Mouse (Mus musculus): ENCODE data around the gene Cftr. TPM values are rescaled to one million over a fixed set of nuclear protein-coding genes. Genes with fewer than 3 reads are reported as not detected.

The Cftr gene
- polyA plus RNA-seq, 1 experiment from 2014 or later: 3.3 TPM

DNA sequence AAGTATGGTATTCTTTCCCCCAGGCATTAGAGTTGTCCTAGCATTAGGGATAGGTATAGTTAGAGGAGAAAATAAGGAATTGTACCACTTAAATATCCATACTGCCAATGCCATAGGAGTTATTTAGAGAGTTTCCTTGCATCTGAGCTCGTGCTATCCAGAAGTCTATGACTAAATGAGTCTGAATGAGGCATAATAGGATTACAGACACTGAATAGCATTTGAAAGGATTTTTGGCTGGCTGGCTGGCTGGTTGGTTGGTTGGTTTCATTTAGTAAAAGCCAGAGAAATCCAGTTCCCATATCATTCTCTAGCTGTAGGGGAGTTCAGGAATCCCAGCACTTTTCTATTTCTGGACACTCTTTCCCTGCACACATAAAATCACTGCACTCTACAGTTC is 76.0 kb downstream of the Cftr start:
- H3K4me2 ChIP-seq (ENCODE audit: low read length): no peak overlapping the region
- no peak overlapping the region for H3K4me3 ChIP-seq (replicated peaks; ENCODE audit: low read depth, low read length)
- H3K9ac ChIP-seq (ENCODE audit: low read depth, low read length): no peak overlapping the region
- 67% methylated on average over 1 of the region's 1 CpGs for WGBS
- H3K27ac ChIP-seq: no peak overlapping the region
- H3K4me1 ChIP-seq (replicated peaks; ENCODE audit: insufficient read depth, low read length): no peaks in the 10 kb centered on the region
- DNase-seq (ENCODE audit: low spot score) (no peak), ATAC-seq (replicated peaks; ENCODE audit: low FRiP score, low read depth) (no peak)
- no peaks in the 10 kb centered on the region for H3K9me3 ChIP-seq (replicated peaks; ENCODE audit: low read length)
- no peaks in the 10 kb centered on the region for H3K27me3 ChIP-seq (ENCODE audit: insufficient read depth, low read length)
- TF ChIP-seq CTCF (IDR thresholded peaks at IDR 0.05; ENCODE audit: low read depth): no peak
- no peaks in the 10 kb centered on the region for H3K36me3 ChIP-seq (ENCODE audit: insufficient read depth, low read length)

DNA sequence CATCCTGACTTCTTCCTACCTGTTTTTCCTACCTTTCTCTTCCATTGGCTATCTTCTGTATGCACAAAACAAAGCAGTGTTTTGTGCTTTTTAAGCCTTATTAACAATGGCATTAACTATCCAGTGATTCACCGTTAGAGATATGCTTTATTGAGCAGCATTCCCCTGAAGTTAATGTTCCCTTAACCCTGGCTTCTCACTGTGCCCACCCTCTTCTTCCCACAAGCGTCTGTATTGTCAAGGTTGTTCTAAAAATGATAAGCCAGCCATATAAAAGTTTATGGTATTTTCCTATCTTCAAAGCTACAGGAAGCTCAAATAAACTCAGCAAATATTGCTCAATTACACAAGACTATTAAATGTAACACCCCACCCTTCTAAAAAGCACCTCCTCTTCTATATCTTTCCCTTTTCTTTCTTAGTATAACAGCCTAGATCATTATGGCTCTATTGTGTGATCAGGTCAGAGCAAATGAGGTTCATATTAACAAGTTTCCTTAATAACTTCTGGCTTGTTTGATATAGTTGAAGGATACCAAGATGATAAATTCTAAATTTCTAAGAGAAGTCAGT is 77.5 kb downstream of the Cftr start:
- H3K36me3 ChIP-seq (ENCODE audit: insufficient read depth, low read length): no peaks in the 10 kb centered on the region
- H3K9me3 ChIP-seq (replicated peaks; ENCODE audit: low read length): no peaks in the 10 kb centered on the region
- no peak for ATAC-seq (replicated peaks; ENCODE audit: low FRiP score, low read depth)
- no peak overlapping the region for H3K27ac ChIP-seq
- WGBS: 28% methylated on average over 2 of the region's 2 CpGs
- no peak for TF ChIP-seq CTCF (IDR thresholded peaks at IDR 0.05; ENCODE audit: low read depth)
- H3K4me1 ChIP-seq (replicated peaks; ENCODE audit: insufficient read depth, low read length): no peaks in the 10 kb centered on the region
- no peak for DNase-seq (ENCODE audit: low spot score)
- H3K4me2 ChIP-seq (ENCODE audit: low read length): no peak overlapping the region
- H3K9ac ChIP-seq (ENCODE audit: low read depth, low read length): no peak overlapping the region
- no peaks in the 10 kb centered on the region for H3K27me3 ChIP-seq (ENCODE audit: insufficient read depth, low read length)
- no peak overlapping the region for H3K4me3 ChIP-seq (replicated peaks; ENCODE audit: low read depth, low read length)

DNA sequence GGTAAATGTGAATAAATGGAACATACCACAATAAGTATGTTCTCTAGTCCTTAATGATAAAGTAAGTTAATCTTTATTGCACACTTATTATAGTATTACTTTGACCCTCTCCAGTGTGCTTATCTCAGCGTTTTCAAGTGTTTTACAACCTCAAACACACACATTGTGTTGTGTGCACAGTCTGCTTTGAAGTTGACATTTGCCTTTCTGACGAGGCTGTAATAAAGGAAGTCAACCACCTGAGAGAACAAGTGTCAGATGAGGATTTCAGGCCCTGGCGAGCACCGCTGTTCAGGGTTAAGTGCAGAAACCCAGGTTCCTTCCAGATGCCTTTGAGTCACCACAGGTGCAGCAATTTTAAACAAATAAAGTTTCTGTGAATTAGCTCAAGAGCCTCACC is 78.0 kb downstream of the Cftr start:
- no peaks in the 10 kb centered on the region for H3K9me3 ChIP-seq (replicated peaks; ENCODE audit: low read length)
- DNase-seq (ENCODE audit: low spot score) (no peak), ATAC-seq (replicated peaks; ENCODE audit: low FRiP score, low read depth) (no peak)
- no peaks in the 10 kb centered on the region for H3K27me3 ChIP-seq (ENCODE audit: insufficient read depth, low read length)
- no peak for TF ChIP-seq CTCF (IDR thresholded peaks at IDR 0.05; ENCODE audit: low read depth)
- no peak overlapping the region for H3K4me3 ChIP-seq (replicated peaks; ENCODE audit: low read depth, low read length)
- no peaks in the 10 kb centered on the region for H3K4me1 ChIP-seq (replicated peaks; ENCODE audit: insufficient read depth, low read length)
- no peak overlapping the region for H3K27ac ChIP-seq
- WGBS: 16% methylated on average over 4 of the region's 4 CpGs
- H3K4me2 ChIP-seq (ENCODE audit: low read length): no peak overlapping the region
- no peaks in the 10 kb centered on the region for H3K36me3 ChIP-seq (ENCODE audit: insufficient read depth, low read length)
- H3K9ac ChIP-seq (ENCODE audit: low read depth, low read length): no peak overlapping the region

DNA sequence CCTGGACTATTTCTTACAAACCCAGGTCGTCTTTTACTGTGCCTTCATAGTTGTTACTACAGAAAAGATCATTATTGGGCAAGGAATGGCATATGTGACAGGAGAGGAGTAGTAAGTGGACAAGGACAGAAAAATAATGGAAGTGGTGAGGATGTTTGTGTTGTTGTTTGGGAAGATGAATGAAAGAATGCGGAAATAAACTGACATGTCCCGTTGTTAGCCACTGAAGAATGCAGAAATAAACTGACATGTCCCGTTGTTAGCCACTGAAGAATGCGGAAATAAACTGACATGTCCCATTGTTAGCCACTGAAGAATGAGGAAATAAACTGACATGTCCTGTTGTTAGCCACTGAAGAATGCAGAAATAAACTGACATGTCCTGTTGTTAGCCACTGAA is 84.1 kb downstream of the Cftr start:
- Histone ChIP-seq H3K4me2 (ENCODE audit: low read length) (no peak overlapping the region), H3K9me3 (replicated peaks; ENCODE audit: low read length) (no peaks in the 10 kb centered on the region), H3K9ac (ENCODE audit: low read depth, low read length) (no peak overlapping the region), H3K27me3 (ENCODE audit: insufficient read depth, low read length) (no peaks in the 10 kb centered on the region), H3K36me3 (ENCODE audit: insufficient read depth, low read length) (no peaks in the 10 kb centered on the region), H3K27ac (no peak overlapping the region), H3K4me3 (replicated peaks; ENCODE audit: low read depth, low read length) (no peak overlapping the region), H3K4me1 (replicated peaks; ENCODE audit: insufficient read depth, low read length) (no peaks in the 10 kb centered on the region)
- WGBS: 68% methylated on average over 5 of the region's 5 CpGs
- ATAC-seq (replicated peaks; ENCODE audit: low FRiP score, low read depth): no peak
- TF ChIP-seq CTCF (IDR thresholded peaks at IDR 0.05; ENCODE audit: low read depth): no peak
- DNase-seq (ENCODE audit: low spot score): no peak

DNA sequence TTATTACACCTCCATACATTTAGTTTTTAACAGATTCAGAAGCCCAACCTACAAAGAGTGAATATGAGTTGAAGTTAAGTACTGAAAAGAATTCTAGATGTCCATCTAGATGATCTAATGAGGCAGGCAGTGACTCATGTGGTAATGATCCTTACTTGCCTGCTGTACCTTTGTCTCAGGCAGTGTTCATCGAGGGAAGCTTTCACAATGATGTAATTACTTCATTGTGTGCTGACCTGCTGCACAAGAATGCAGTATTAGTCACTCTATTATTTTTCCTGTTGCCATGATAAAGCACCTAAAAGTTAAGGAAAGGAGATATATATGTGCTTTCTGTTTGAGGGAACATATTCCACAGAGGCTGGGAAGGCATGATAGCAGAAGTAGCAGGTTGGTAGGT is 100.5 kb downstream of the Cftr start:
- WGBS: 26% methylated on average over 1 of the region's 1 CpGs
- Histone ChIP-seq H3K4me1 (replicated peaks; ENCODE audit: insufficient read depth, low read length) (no peaks in the 10 kb centered on the region), H3K9me3 (replicated peaks; ENCODE audit: low read length) (no peaks in the 10 kb centered on the region), H3K4me3 (replicated peaks; ENCODE audit: low read depth, low read length) (no peak overlapping the region), H3K36me3 (ENCODE audit: insufficient read depth, low read length) (no peaks in the 10 kb centered on the region), H3K27me3 (ENCODE audit: insufficient read depth, low read length) (no peaks in the 10 kb centered on the region), H3K27ac (no peak overlapping the region), H3K4me2 (ENCODE audit: low read length) (no peak overlapping the region), H3K9ac (ENCODE audit: low read depth, low read length) (no peak overlapping the region)
- DNase-seq (ENCODE audit: low spot score) (no peak), ATAC-seq (replicated peaks; ENCODE audit: low FRiP score, low read depth) (no peak)
- TF ChIP-seq CTCF (IDR thresholded peaks at IDR 0.05; ENCODE audit: low read depth): no peak

DNA sequence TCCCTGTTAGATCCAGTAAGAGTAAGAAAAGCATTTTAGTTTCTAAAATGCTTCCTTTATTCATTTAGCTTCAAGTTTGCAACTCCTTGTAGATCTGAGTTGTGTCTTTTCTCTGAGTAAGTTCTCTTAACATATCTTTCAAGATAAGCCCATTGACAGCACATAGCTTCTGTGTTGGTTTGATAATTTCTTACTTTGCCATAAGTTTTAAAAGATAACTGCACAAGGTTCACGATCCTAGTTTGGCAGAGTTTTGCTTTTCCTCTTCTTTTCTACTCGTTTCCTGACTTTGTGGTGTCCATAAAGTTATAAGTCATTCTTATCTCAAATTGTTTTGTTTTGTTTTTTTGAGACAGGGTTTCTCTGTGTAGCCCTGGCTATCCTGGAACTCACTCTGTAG is 130.3 kb downstream of the Cftr start:
- Histone ChIP-seq H3K27ac (no peak overlapping the region), H3K4me3 (replicated peaks; ENCODE audit: low read depth, low read length) (no peak overlapping the region), H3K36me3 (ENCODE audit: insufficient read depth, low read length) (no peaks in the 10 kb centered on the region), H3K27me3 (ENCODE audit: insufficient read depth, low read length) (no peaks in the 10 kb centered on the region), H3K4me2 (ENCODE audit: low read length) (no peak overlapping the region), H3K9ac (ENCODE audit: low read depth, low read length) (no peak overlapping the region), H3K4me1 (replicated peaks; ENCODE audit: insufficient read depth, low read length) (no peaks in the 10 kb centered on the region), H3K9me3 (replicated peaks; ENCODE audit: low read length) (no peaks in the 10 kb centered on the region)
- ATAC-seq (replicated peaks; ENCODE audit: low FRiP score, low read depth) (no peak), DNase-seq (ENCODE audit: low spot score) (no peak)
- 60% methylated on average over 2 of the region's 2 CpGs for WGBS
- TF ChIP-seq CTCF (IDR thresholded peaks at IDR 0.05; ENCODE audit: low read depth): no peak

DNA sequence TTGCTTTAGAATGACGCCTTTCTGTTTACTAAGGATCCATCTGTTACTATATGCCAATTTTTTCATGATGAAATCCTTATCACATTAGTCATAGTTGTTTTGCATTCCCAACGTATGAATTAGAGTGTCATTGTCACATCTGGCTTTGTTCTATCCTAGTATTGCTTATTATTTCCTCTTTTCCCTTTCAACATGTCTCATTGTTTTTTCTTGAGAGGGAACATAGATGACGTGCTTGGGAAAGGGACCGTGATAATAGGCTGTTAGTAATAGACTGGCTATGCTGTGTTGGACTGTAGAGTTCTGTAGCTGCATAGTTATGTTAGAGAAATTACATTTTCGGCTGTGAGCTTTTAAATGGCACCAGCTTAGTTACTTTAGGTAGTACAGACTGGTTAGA is 131.6 kb downstream of the Cftr start:
- Histone ChIP-seq H3K27ac (no peak overlapping the region), H3K27me3 (ENCODE audit: insufficient read depth, low read length) (no peaks in the 10 kb centered on the region), H3K9ac (ENCODE audit: low read depth, low read length) (no peak overlapping the region), H3K36me3 (ENCODE audit: insufficient read depth, low read length) (no peaks in the 10 kb centered on the region), H3K9me3 (replicated peaks; ENCODE audit: low read length) (no peaks in the 10 kb centered on the region), H3K4me2 (ENCODE audit: low read length) (no peak overlapping the region), H3K4me1 (replicated peaks; ENCODE audit: insufficient read depth, low read length) (no peaks in the 10 kb centered on the region), H3K4me3 (replicated peaks; ENCODE audit: low read depth, low read length) (no peak overlapping the region)
- no peak for DNase-seq (ENCODE audit: low spot score)
- WGBS: 81% methylated on average over 5 of the region's 5 CpGs
- no peak for ATAC-seq (replicated peaks; ENCODE audit: low FRiP score, low read depth)
- no peak for TF ChIP-seq CTCF (IDR thresholded peaks at IDR 0.05; ENCODE audit: low read depth)

Measured in kidney, postnatal 0 days (tissue).